Mouse (Mus musculus) bone marrow macrophage, adult 2 months (primary cell): ENCODE data around the gene Cfi.
A peak's percentile ranks its signal among the peaks of the same experiment; 100 is the strongest.

Experiments used
- CTCF ChIP-seq: IDR thresholded peaks from 2 replicates; pipeline ENCODE4 v1.5.1; 2012; ENCODE audit warnings: low read depth, mild to moderate bottlenecking, low read length, moderate library complexity
- POLR2A ChIP-seq: IDR thresholded peaks from 2 replicates; pipeline ENCODE4 v1.6.1; 2012; ENCODE audit warnings: mild to moderate bottlenecking, low read depth, low read length, borderline replicate concordance

GRCm38 (mm10) chr3:129863698-129864097 lies 28.0 kb downstream of the Cfi start:
- TF ChIP-seq CTCF (peak; percentile 55; the same call in 1 of the 2 replicates), POLR2A (no peak)
